Mouse (Mus musculus) heart, embryonic 13.5 days (tissue): ENCODE measurements around the gene Ifnk. TPM values are rescaled to one million over a fixed set of nuclear protein-coding genes. Genes with fewer than 3 reads are reported as not detected.

Experiments
- ATAC-seq: fragments of 200-750 bp; cut with Nextera tagmentation; 2 replicates; pipeline ENCODE4 v1.8.0; 2017; ENCODE audit warnings: moderate TSS enrichment; ENCODE audit not compliant: insufficient number of reproducible peaks, low FRiP score, low TSS enrichment; ENCODE audit errors: extremely low read depth
- H3K27ac ChIP-seq: fragments of 300-500 bp; sonication (generic); replicated peaks from 2 replicates; pipeline ENCODE4 v1.5.1; 2015; ENCODE audit warnings: moderate library complexity, mild to moderate bottlenecking, inconsistent platforms
- H3K27me3 ChIP-seq: fragments of 300-500 bp; sonication (generic); replicated peaks from 2 replicates; pipeline ENCODE4 v1.6.1; 2015; ENCODE audit warnings: mild to moderate bottlenecking, inconsistent platforms
- H3K36me3 ChIP-seq: fragments of 300-500 bp; sonication (generic); 2 replicates; pipeline ENCODE4 v1.6.1; 2015; ENCODE audit warnings: mild to moderate bottlenecking, inconsistent platforms
- H3K4me1 ChIP-seq: fragments of 300-500 bp; sonication (generic); 2 replicates; pipeline ENCODE4 v1.6.1; 2015; ENCODE audit warnings: inconsistent platforms
- H3K4me2 ChIP-seq: fragments of 300-500 bp; sonication (generic); 2 replicates; pipeline ENCODE4 v1.6.1; 2015; ENCODE audit warnings: inconsistent platforms, mild to moderate bottlenecking, moderate library complexity
- H3K4me3 ChIP-seq: fragments of 300-500 bp; sonication (generic); 2 replicates; pipeline ENCODE4 v1.5.1; 2015; ENCODE audit warnings: moderate library complexity, mild to moderate bottlenecking, inconsistent platforms
- H3K9ac ChIP-seq: fragments of 300-500 bp; sonication (generic); 2 replicates; pipeline ENCODE4 v1.6.1; 2015; ENCODE audit warnings: inconsistent platforms, mild to moderate bottlenecking, moderate library complexity
- H3K9me3 ChIP-seq: fragments of 300-500 bp; sonication (generic); 2 replicates; pipeline ENCODE4 v1.6.1; 2016; ENCODE audit warnings: inconsistent platforms
- WGBS: fragments of 180-500 bp; shearing (Covaris S2); methylation state at CpG from one replicate; pipeline ENCODE4 v1.1.7; 2015; ENCODE audit warnings: mixed read lengths; 5-methylcytosine and 5-hydroxymethylcytosine counted together
- polyA plus RNA-seq: library from polyadenylated mRNA; unstranded; fragments of >200 nt; fragmentation: Nextera tagmentation; extraction: Ambion mirVana; gene quantifications from 2 replicates; pipeline ENCODE4 v1.2.1, GENCODE M21; 2015

Gene Ifnk
- polyA plus RNA-seq, 1 experiment from 2014 or later, result not detected

GRCm38 (mm10) chr4:35123087-35123486 lies 28.8 kb upstream of the Ifnk start:
- ATAC-seq, result no peak
- 72% methylated on average over 5 of the region's 5 CpGs for WGBS
- no peaks in the 10 kb centered on the region for H3K9me3 ChIP-seq

GRCm38 (mm10) chr4:35124027-35124426 lies 27.8 kb upstream of the Ifnk start:
- 82% methylated on average over 11 of the region's 11 CpGs for WGBS
- no peaks in the 10 kb centered on the region for H3K9me3 ChIP-seq
- ATAC-seq, result no peak
- no peak overlapping the region for H3K27ac ChIP-seq
- no peaks in the 10 kb centered on the region for H3K36me3 ChIP-seq
- peaks cover 5% of the 10 kb centered on the region; the same call in 1 of the 2 replicates for H3K27me3 ChIP-seq
- peaks cover 8% of the 10 kb centered on the region; the same call in 1 of the 2 replicates for H3K4me1 ChIP-seq
- no peak overlapping the region for H3K4me2 ChIP-seq
- no peak overlapping the region for H3K4me3 ChIP-seq
- no peak overlapping the region for H3K9ac ChIP-seq

More at GRCm38 (mm10) chr4:35123087-35123486, 28.8 kb upstream of the Ifnk start:
- Histone ChIP-seq H3K4me3 (no peak overlapping the region), H3K36me3 (no peaks in the 10 kb centered on the region), H3K9ac (no peak overlapping the region), H3K27ac (no peak overlapping the region), H3K27me3 (peaks cover 5% of the 10 kb centered on the region; the same call in 1 of the 2 replicates), H3K4me1 (peaks cover 8% of the 10 kb centered on the region; the same call in 1 of the 2 replicates), H3K4me2 (no peak overlapping the region)

- H3K36me3 ChIP-seq, result no peaks in the 10 kb centered on the region
- peaks cover 13% of the 10 kb centered on the region; the same call in 1 of the 2 replicates for H3K4me1 ChIP-seq
- H3K9me3 ChIP-seq, result no peaks in the 10 kb centered on the region
- no peak overlapping the region for H3K4me2 ChIP-seq
- no peak overlapping the region for H3K4me3 ChIP-seq
- peaks cover 5% of the 10 kb centered on the region; the same call in 1 of the 2 replicates for H3K27me3 ChIP-seq
- WGBS, result 17% methylated on average over 6 of the region's 6 CpGs
- no peak for ATAC-seq
- 0 out of 2 replicates have a peak overlapping the region, but pooled peaks have one; percentile 37 for H3K9ac ChIP-seq
- H3K27ac ChIP-seq, result no peak overlapping the region
These were observed 26.5 kb upstream of the Ifnk start for GRCm38 (mm10) chr4:35125299-35125777.

DNA sequence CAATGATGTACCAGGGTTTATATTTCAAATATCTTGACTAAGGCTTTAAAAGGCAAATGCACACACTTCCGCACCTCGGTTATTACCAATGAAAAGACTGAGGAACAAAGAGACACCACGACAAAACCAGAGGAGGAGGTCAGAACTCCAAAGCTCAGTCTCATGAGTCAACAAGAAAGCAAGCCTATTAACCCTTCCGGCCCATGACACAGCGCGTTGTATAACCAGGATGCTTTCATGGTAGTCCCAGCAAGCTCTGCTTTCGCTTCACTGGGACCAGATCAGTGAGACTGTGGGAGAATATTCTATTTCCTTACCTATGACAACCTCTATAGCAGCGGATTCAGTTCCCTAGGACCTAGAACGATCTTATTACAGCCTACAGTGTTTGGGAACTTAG lies 25.1 kb upstream of the Ifnk start:
- peaks cover 14% of the 10 kb centered on the region; the same call in 1 of the 2 replicates for H3K4me1 ChIP-seq
- H3K27ac ChIP-seq, result no peak overlapping the region
- H3K4me2 ChIP-seq, result no peak overlapping the region
- no peaks in the 10 kb centered on the region for H3K9me3 ChIP-seq
- H3K4me3 ChIP-seq, result no peak overlapping the region
- 84% methylated on average over 9 of the region's 9 CpGs for WGBS
- H3K36me3 ChIP-seq, result no peaks in the 10 kb centered on the region
- ATAC-seq, result no peak
- peaks cover 5% of the 10 kb centered on the region; the same call in 1 of the 2 replicates for H3K27me3 ChIP-seq
- no peak overlapping the region for H3K9ac ChIP-seq

GRCm38 (mm10) chr4:35127759-35128158 lies 24.1 kb upstream of the Ifnk start:
- Histone ChIP-seq H3K9me3 (no peaks in the 10 kb centered on the region), H3K4me1 (peaks cover 14% of the 10 kb centered on the region; the same call in 1 of the 2 replicates), H3K36me3 (no peaks in the 10 kb centered on the region), H3K9ac (no peak overlapping the region), H3K27ac (no peak overlapping the region), H3K4me2 (no peak overlapping the region), H3K4me3 (no peak overlapping the region), H3K27me3 (no peaks in the 10 kb centered on the region; the same call in 1 of the 2 replicates)
- 58% methylated on average over 6 of the region's 6 CpGs for WGBS
- ATAC-seq, result no peak

- Histone ChIP-seq H3K4me2 (no peak overlapping the region), H3K36me3 (no peaks in the 10 kb centered on the region), H3K4me3 (no peak overlapping the region), H3K27ac (no peak overlapping the region), H3K9ac (no peak overlapping the region), H3K9me3 (no peaks in the 10 kb centered on the region), H3K27me3 (no peaks in the 10 kb centered on the region), H3K4me1 (peaks cover 9% of the 10 kb centered on the region; the same call in 1 of the 2 replicates)
- WGBS, result 55% methylated on average over 6 of the region's 6 CpGs
- no peak for ATAC-seq
These were observed 21.4 kb upstream of the Ifnk start for GRCm38 (mm10) chr4:35130411-35130948.

- Histone ChIP-seq H3K9me3 (no peaks in the 10 kb centered on the region), H3K4me1 (peaks cover 13% of the 10 kb centered on the region), H3K27ac (no peak overlapping the region), H3K4me2 (no peak overlapping the region), H3K9ac (no peak overlapping the region), H3K4me3 (no peak overlapping the region), H3K27me3 (no peaks in the 10 kb centered on the region), H3K36me3 (no peaks in the 10 kb centered on the region)
- no peak for ATAC-seq
- WGBS, result 87% methylated on average over 4 of the region's 4 CpGs
These were observed 20.3 kb upstream of the Ifnk start for GRCm38 (mm10) chr4:35131592-35131991.

DNA sequence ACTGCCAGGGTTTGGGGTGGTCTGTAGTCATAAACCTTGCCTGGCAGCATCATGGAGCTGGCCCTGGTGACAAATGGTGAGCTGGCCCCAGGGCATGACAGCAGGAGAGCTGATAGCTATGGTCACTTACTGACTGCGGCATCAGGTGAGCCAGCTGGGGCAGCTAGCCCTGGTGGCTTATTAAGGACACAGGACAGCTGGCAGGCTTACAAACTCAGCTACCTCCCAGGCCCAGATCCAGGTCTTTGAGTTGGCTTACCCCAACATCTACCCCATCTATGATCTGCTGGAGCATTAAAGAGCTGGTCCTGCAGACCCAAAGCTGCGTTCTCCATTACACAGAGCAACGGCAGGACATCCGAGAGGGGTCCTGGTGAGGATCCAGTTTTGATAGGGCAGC lies 18.4 kb upstream of the Ifnk start:
- H3K36me3 ChIP-seq, result no peaks in the 10 kb centered on the region
- WGBS, result 75% methylated on average over 4 of the region's 4 CpGs
- H3K9me3 ChIP-seq, result no peaks in the 10 kb centered on the region
- peaks cover 20% of the 10 kb centered on the region for H3K4me1 ChIP-seq
- H3K4me2 ChIP-seq, result no peak overlapping the region
- H3K4me3 ChIP-seq, result no peak overlapping the region
- no peak for ATAC-seq
- H3K27ac ChIP-seq, result no peak overlapping the region
- H3K27me3 ChIP-seq, result no peaks in the 10 kb centered on the region
- no peak overlapping the region for H3K9ac ChIP-seq

DNA sequence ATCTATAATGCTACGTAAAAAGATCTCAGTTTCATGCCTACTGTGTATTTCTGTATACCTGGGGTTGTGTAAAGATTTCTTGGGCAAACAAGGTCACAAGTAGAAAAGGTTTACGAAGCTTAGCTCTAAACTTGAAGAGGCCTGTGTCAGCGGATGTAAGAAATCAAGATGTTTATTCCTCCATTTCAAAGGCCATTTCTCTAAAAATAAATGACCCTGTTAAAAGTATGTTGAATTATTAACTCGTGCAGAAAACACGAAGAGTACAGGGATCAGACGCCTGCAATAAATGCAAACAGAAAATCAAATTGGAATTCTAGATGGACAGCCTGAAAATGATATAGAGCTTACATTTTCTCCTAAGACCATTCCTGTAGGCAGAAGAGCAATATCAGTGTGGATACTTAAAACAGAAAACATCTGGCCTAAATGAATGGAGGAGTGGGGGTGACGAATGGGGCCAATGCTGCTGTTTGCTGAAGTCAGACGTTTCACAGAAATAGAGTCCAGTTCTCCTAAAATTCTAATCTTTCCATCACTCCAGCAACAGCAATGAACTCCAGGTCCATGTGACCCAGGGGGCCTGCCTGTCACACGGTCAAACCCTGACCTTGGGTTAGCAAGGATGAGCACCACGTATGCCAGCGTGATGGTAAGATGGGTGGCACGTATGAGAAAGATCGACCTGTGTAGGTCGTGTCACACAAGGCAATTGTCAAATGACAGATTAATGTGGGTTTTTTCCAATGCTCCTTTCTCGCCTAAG lies 16.8 kb upstream of the Ifnk start:
- WGBS, result 71% methylated on average over 15 of the region's 15 CpGs

DNA sequence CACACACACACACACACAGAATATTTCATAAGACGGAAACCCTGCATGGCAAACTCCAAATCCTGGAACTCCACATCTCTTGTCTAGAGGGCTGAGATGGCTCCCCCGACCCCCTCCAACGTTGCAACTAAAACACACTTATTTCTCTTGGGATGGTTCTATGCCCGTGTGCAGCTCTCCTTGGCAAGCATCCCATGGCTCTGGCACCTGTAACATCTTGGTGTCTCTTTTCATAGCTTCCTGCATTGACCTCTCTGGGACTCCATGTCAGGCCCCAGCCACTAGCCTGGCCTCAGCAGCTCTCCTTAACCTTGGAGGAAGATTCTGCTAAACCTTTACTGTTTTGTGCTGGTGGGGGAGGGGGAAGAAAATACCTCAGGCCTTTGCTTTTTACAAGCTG lies 16.1 kb upstream of the Ifnk start:
- H3K36me3 ChIP-seq, result no peaks in the 10 kb centered on the region
- no peak overlapping the region for H3K27ac ChIP-seq
- peaks cover 13% of the 10 kb centered on the region for H3K4me1 ChIP-seq
- ATAC-seq, result no peak
- H3K4me3 ChIP-seq, result no peak overlapping the region
- WGBS, result 76% methylated on average over 4 of the region's 4 CpGs
- H3K27me3 ChIP-seq, result no peaks in the 10 kb centered on the region
- no peak overlapping the region for H3K9ac ChIP-seq
- H3K4me2 ChIP-seq, result no peak overlapping the region
- H3K9me3 ChIP-seq, result no peaks in the 10 kb centered on the region

More for the DNA sequence above, 16.8 kb upstream of the Ifnk start:
- Histone ChIP-seq H3K36me3 (no peaks in the 10 kb centered on the region), H3K9me3 (no peaks in the 10 kb centered on the region), H3K27ac (no peak overlapping the region), H3K4me2 (no peak overlapping the region), H3K4me3 (no peak overlapping the region), H3K4me1 (peaks cover 17% of the 10 kb centered on the region), H3K9ac (no peak overlapping the region), H3K27me3 (no peaks in the 10 kb centered on the region)
- no peak for ATAC-seq

- H3K27me3 ChIP-seq, result no peaks in the 10 kb centered on the region
- no peak for ATAC-seq
- H3K27ac ChIP-seq, result no peak overlapping the region
- peaks cover 13% of the 10 kb centered on the region for H3K4me1 ChIP-seq
- WGBS, result 39% methylated on average over 8 of the region's 8 CpGs
- H3K9ac ChIP-seq, result no peak overlapping the region
- H3K36me3 ChIP-seq, result no peaks in the 10 kb centered on the region
- H3K4me3 ChIP-seq, result no peak overlapping the region
- H3K4me2 ChIP-seq, result no peak overlapping the region
- H3K9me3 ChIP-seq, result no peaks in the 10 kb centered on the region
These were observed 14.9 kb upstream of the Ifnk start for GRCm38 (mm10) chr4:35136996-35137395.
